Mouse (Mus musculus) neural tube, embryonic 13.5 days (tissue): ENCODE data around the gene Gm20521. TPM values are rescaled to one million over a fixed set of nuclear protein-coding genes. Genes with fewer than 3 reads are reported as not detected.

Experiments used
- ATAC-seq: fragments of 200-750 bp; cut with Nextera tagmentation; 2 replicates; pipeline ENCODE4 v1.8.0; 2017; ENCODE audit warnings: low read depth, mild to moderate bottlenecking, moderate TSS enrichment, moderate library complexity
- H3K27ac ChIP-seq: fragments of 300-500 bp; sonication (generic); replicated peaks from 2 replicates; pipeline ENCODE4 v1.5.1; 2015; ENCODE audit warnings: moderate library complexity, mild to moderate bottlenecking, inconsistent platforms
- H3K27me3 ChIP-seq: fragments of 300-500 bp; sonication (generic); 2 replicates; pipeline ENCODE4 v1.6.1; 2015; ENCODE audit warnings: mild to moderate bottlenecking, inconsistent platforms
- H3K36me3 ChIP-seq: fragments of 300-500 bp; sonication (generic); 2 replicates; pipeline ENCODE4 v1.6.1; 2015; ENCODE audit warnings: mild to moderate bottlenecking, inconsistent platforms
- H3K4me1 ChIP-seq: fragments of 300-500 bp; sonication (generic); replicated peaks from 2 replicates; pipeline ENCODE4 v1.6.1; 2015; ENCODE audit warnings: inconsistent platforms
- H3K4me2 ChIP-seq: fragments of 300-500 bp; sonication (generic); 2 replicates; pipeline ENCODE4 v1.6.1; 2015; ENCODE audit warnings: inconsistent platforms, mild to moderate bottlenecking, moderate library complexity
- H3K4me3 ChIP-seq: fragments of 300-500 bp; sonication (generic); 2 replicates; pipeline ENCODE4 v1.5.1; 2015; ENCODE audit warnings: mild to moderate bottlenecking, inconsistent platforms
- H3K9ac ChIP-seq: fragments of 300-500 bp; sonication (generic); 2 replicates; pipeline ENCODE4 v1.6.1; 2015; ENCODE audit warnings: moderate library complexity, mild to moderate bottlenecking, inconsistent platforms
- H3K9me3 ChIP-seq: fragments of 300-500 bp; sonication (generic); 2 replicates; pipeline ENCODE4 v1.6.1; 2016; ENCODE audit warnings: inconsistent platforms
- WGBS: fragments of 180-500 bp; shearing (Covaris S2); methylation state at CpG from one replicate; pipeline ENCODE4 v1.1.7; 2015; 5-methylcytosine and 5-hydroxymethylcytosine counted together
- polyA plus RNA-seq: library from polyadenylated mRNA; unstranded; fragments of >200 nt; fragmentation: Nextera tagmentation; extraction: Ambion mirVana; gene quantifications from 2 replicates; pipeline ENCODE4 v1.2.1, GENCODE M21; 2015

Gene Gm20521
- not detected in 2 replicates for polyA plus RNA-seq

- ATAC-seq: peak; percentile 91
- Histone ChIP-seq H3K27ac (peak within 1 kb of the TSS; percentile 94), H3K36me3 (peaks cover 20% of the 10 kb centered on the region), H3K9ac (peak within 1 kb of the TSS; percentile 93), H3K4me3 (peak within 1 kb of the TSS; percentile 74), H3K4me2 (peak within 1 kb of the TSS; percentile 78), H3K4me1 (peaks cover 30% of the 10 kb centered on the region), H3K27me3 (peaks cover 3% of the 10 kb centered on the region; the same call in 1 of the 2 replicates), H3K9me3 (no peaks in the 10 kb centered on the region)
- under 1% methylated on average over 27 of the region's 27 CpGs for WGBS
Observed at GRCm38 (mm10) chr14:54883154-54884021, at the start of gene Gm20521, which contains the start of gene Bcl2l2. Gene Gm20521 (plus strand): TSS chr14:54883441. Gene Bcl2l2 (plus strand): TSS chr14:54883377.

- ATAC-seq: no peak
- no peak overlapping the region for H3K4me2 ChIP-seq
- 5% methylated on average over 4 of the region's 4 CpGs for WGBS
Observed at GRCm38 (mm10) chr14:54843461-54843860, 39.8 kb upstream of the Gm20521 start.

DNA sequence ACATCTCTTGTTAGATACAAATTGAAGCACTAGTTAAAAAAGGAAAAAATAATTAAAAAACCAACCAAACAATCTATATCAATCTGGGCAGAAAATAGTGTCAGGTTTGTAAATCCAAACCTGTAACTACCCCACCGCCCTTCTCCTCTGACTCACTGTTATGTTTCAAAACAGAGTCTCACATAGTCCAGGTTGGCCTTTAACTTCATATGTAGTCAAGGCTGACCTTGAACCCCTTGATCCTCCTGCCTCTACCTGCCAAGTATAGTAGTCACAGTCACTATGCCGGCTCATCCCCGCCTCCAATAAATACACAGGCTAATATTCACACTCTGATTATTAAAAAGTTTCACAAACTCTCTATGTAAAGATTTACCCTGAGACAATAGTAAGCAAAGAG lies 27.5 kb upstream of the Gm20521 start:
- H3K27ac ChIP-seq: no peak overlapping the region

More at GRCm38 (mm10) chr14:54843461-54843860, 39.8 kb upstream of the Gm20521 start:
- H3K36me3 ChIP-seq: no peaks in the 10 kb centered on the region
- peaks cover 6% of the 10 kb centered on the region; the same call in 1 of the 2 replicates for H3K27me3 ChIP-seq
- H3K4me1 ChIP-seq: no peaks in the 10 kb centered on the region
- H3K27ac ChIP-seq: no peak overlapping the region
- H3K9ac ChIP-seq: no peak overlapping the region
- no peaks in the 10 kb centered on the region for H3K9me3 ChIP-seq
- no peak overlapping the region for H3K4me3 ChIP-seq

GRCm38 (mm10) chr14:54856703-54857102 lies 26.5 kb upstream of the Gm20521 start:
- no peaks in the 10 kb centered on the region for H3K27me3 ChIP-seq
- no peak for ATAC-seq
- no peak overlapping the region for H3K4me2 ChIP-seq
- peaks cover 27% of the 10 kb centered on the region for H3K36me3 ChIP-seq
- H3K4me3 ChIP-seq: no peak overlapping the region
- H3K27ac ChIP-seq: no peak overlapping the region
- 86% methylated on average over 7 of the region's 7 CpGs for WGBS
- H3K4me1 ChIP-seq: no peaks in the 10 kb centered on the region
- no peaks in the 10 kb centered on the region for H3K9me3 ChIP-seq
- H3K9ac ChIP-seq: no peak overlapping the region

More for the DNA sequence above, 27.5 kb upstream of the Gm20521 start:
- Histone ChIP-seq H3K4me2 (no peak overlapping the region), H3K27me3 (no peaks in the 10 kb centered on the region), H3K36me3 (peaks cover 27% of the 10 kb centered on the region), H3K9me3 (no peaks in the 10 kb centered on the region), H3K9ac (no peak overlapping the region), H3K4me3 (no peak overlapping the region), H3K4me1 (no peaks in the 10 kb centered on the region)
- ATAC-seq: no peak
- 97% methylated on average over 3 of the region's 3 CpGs for WGBS

- ATAC-seq: no peak
- Histone ChIP-seq H3K36me3 (peaks cover 27% of the 10 kb centered on the region), H3K4me3 (no peak overlapping the region), H3K9ac (no peak overlapping the region), H3K9me3 (no peaks in the 10 kb centered on the region), H3K27me3 (no peaks in the 10 kb centered on the region), H3K27ac (no peak overlapping the region), H3K4me2 (no peak overlapping the region), H3K4me1 (peaks cover 2% of the 10 kb centered on the region)
- WGBS: 90% methylated on average over 9 of the region's 9 CpGs
Observed at GRCm38 (mm10) chr14:54857891-54858290, 25.4 kb upstream of the Gm20521 start.

DNA sequence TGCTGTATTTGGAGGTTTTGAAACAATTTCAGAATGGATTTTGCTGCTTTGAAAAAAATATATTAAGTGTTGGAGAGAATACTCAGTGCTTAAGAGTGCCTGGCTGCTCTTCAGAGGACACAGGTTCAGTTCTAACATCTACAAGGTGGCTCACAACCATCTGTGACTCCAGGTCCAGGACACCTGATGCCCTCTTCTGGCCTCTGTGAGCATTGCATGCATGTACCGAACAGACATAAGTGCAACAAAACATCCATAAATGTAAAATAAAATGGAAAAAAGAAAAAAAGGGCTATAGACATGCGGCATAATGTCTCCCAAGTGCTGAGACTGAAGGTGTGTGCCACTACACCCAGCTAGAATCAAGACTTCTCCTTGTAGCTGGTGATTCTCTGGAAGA lies 22.7 kb upstream of the Gm20521 start:
- ATAC-seq: no peak
- WGBS: 38% methylated on average over 2 of the region's 2 CpGs
- Histone ChIP-seq H3K27ac (no peak overlapping the region), H3K9ac (no peak overlapping the region), H3K4me2 (no peak overlapping the region), H3K4me3 (no peak overlapping the region), H3K4me1 (peaks cover 12% of the 10 kb centered on the region), H3K9me3 (no peaks in the 10 kb centered on the region), H3K27me3 (no peaks in the 10 kb centered on the region), H3K36me3 (peaks cover 22% of the 10 kb centered on the region)

- Histone ChIP-seq H3K4me3 (peak overlapping the region; percentile 97), H3K4me2 (peak overlapping the region; percentile 87), H3K27ac (peak overlapping the region; percentile 79), H3K36me3 (no peaks in the 10 kb centered on the region), H3K4me1 (peaks cover 12% of the 10 kb centered on the region), H3K27me3 (no peaks in the 10 kb centered on the region), H3K9ac (peak overlapping the region; percentile 96), H3K9me3 (no peaks in the 10 kb centered on the region)
- ATAC-seq: peak; percentile 100
- 1% methylated on average over 52 of the region's 56 CpGs for whole genome bisulfite sequencing
Observed at GRCm38 (mm10) chr14:54863501-54864312, 19.5 kb upstream of the Gm20521 start.

DNA sequence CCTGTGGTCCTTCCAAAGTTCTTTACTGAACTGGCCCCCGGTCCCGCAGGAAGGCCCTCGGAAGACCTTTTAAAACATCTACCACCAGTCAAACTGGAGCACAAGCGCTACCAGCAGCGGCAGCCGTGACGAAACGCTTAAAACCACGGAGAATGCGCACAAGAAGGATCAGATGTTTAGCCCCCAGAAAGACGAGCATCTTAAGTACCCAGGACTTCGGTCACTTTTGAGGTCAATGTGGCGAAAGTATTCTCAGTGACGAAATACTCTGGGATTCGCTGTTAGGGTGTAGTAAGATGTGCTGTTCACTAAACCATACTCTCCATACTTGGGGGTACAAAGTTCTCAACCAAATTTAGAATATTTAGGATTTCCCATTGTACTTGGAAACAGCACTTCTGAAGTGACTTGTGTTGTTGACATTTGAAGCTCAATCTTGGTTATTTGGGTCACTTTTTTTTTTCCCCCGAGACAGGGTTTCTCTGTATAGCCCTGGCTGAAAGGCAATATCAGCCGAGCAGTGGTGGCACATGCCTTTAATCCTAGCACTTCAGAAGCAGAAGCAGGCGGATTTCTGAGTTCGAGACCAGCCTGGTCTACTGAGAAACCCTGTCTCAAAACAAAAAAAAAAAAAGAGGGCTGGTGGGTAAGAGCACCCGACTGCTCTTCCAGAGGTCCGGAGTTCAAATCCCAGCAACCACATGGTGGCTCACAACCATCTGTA lies 18.8 kb upstream of the Gm20521 start:
- H3K4me1 ChIP-seq: peaks cover 12% of the 10 kb centered on the region
- peak overlapping the region; percentile 87 for H3K4me2 ChIP-seq
- H3K9me3 ChIP-seq: no peaks in the 10 kb centered on the region
- peak; percentile 17; the same call in 1 of the 2 replicates for ATAC-seq
- H3K4me3 ChIP-seq: peak overlapping the region; percentile 97
- H3K9ac ChIP-seq: peak overlapping the region; percentile 96
- H3K27me3 ChIP-seq: no peaks in the 10 kb centered on the region
- H3K27ac ChIP-seq: peak overlapping the region; percentile 61
- no peaks in the 10 kb centered on the region for H3K36me3 ChIP-seq
- WGBS: 18% methylated on average over 21 of the region's 21 CpGs

- WGBS: 88% methylated on average over 5 of the region's 5 CpGs
- Histone ChIP-seq H3K4me2 (no peak overlapping the region), H3K9me3 (no peaks in the 10 kb centered on the region), H3K4me1 (peaks cover 12% of the 10 kb centered on the region), H3K9ac (no peak overlapping the region), H3K27me3 (no peaks in the 10 kb centered on the region), H3K27ac (no peak overlapping the region), H3K36me3 (no peaks in the 10 kb centered on the region), H3K4me3 (no peak overlapping the region)
- no peak for ATAC-seq
Observed at GRCm38 (mm10) chr14:54865626-54866025, 17.6 kb upstream of the Gm20521 start.

DNA sequence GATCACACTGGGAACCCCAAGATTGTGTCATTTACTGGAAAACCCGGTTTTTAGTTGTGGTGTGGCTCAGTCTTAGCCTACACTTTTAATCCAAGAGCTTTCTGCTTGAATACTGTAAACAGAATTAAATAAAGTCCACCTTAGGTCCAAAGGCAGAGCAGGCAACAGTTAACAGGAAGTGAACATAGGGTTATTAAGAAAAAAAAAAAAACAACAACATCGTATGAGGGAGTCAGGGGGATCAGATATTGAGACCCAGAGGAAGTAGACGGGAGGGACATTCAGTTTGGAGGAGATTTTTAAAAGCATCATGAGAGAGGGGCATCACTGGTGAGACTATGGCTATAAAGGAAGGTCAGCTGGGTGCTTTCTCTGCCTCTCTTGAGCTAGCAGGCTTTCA lies 17.0 kb upstream of the Gm20521 start:
- H3K4me1 ChIP-seq: peaks cover 12% of the 10 kb centered on the region
- H3K27me3 ChIP-seq: no peaks in the 10 kb centered on the region
- WGBS: 69% methylated on average over 3 of the region's 3 CpGs
- no peak overlapping the region for H3K9ac ChIP-seq
- no peak overlapping the region for H3K4me2 ChIP-seq
- no peak for ATAC-seq
- no peaks in the 10 kb centered on the region for H3K36me3 ChIP-seq
- H3K9me3 ChIP-seq: no peaks in the 10 kb centered on the region
- no peak overlapping the region for H3K4me3 ChIP-seq
- H3K27ac ChIP-seq: no peak overlapping the region

GRCm38 (mm10) chr14:54866936-54867335 lies 16.3 kb upstream of the Gm20521 start:
- H3K27me3 ChIP-seq: no peaks in the 10 kb centered on the region
- no peak overlapping the region for H3K9ac ChIP-seq
- no peak overlapping the region for H3K4me2 ChIP-seq
- no peak overlapping the region for H3K4me3 ChIP-seq
- H3K36me3 ChIP-seq: no peaks in the 10 kb centered on the region
- H3K27ac ChIP-seq: no peak overlapping the region
- peaks cover 12% of the 10 kb centered on the region for H3K4me1 ChIP-seq
- ATAC-seq: no peak
- 60% methylated on average over 5 of the region's 5 CpGs for WGBS
- H3K9me3 ChIP-seq: no peaks in the 10 kb centered on the region
